Mouse (Mus musculus) layer of hippocampus, postnatal 36 days (tissue): ENCODE results near the gene Unc79. TPM values are rescaled to one million over a fixed set of nuclear protein-coding genes. Genes with fewer than 3 reads are reported as not detected.

Source experiments
- DNase-seq, 2 experiments: peaks; one replicate each; pipeline ENCODE4 v3.0.0; 2022
- microRNA-seq, 2 experiments: library from miRNA; unstranded; fragments of <30 nt; microRNA quantifications; one replicate each; pipeline ENCODE4 v1.2.0; 2021
- total RNA-seq, 2 experiments: library from RNA; stranded (reverse); gene quantifications; 2 replicates each; pipeline ENCODE4 v1.2.3; 2021

Gene Unc79
- total RNA-seq, 2 experiments from 2014 or later, result 53.0 to 57.7 TPM

- no peak for DNase-seq
Observed at GRCm38 (mm10) chr12:103209581-103209980, 260.9 kb downstream of the Unc79 start.

- peak in 1 of 2 experiments; percentile 44 for DNase-seq
Observed at GRCm38 (mm10) chr12:103211078-103211477, 262.4 kb downstream of the Unc79 start.

GRCm38 (mm10) chr12:103213591-103213990, 264.9 kb downstream of the Unc79 start:
- DNase-seq, result no peak

- DNase-seq, result no peak
Observed at GRCm38 (mm10) chr12:103214270-103214669, 265.6 kb downstream of the Unc79 start.

- DNase-seq, result no peak
Observed at GRCm38 (mm10) chr12:103214797-103215196, 266.1 kb downstream of the Unc79 start.

GRCm38 (mm10) chr12:103215877-103216610, 267.4 kb downstream of the Unc79 start:
- DNase-seq, result no peak

- no peak for DNase-seq
Observed at GRCm38 (mm10) chr12:103223671-103224070, 275.0 kb downstream of the Unc79 start.

- no peak for DNase-seq
Observed at GRCm38 (mm10) chr12:103226121-103226520, 277.5 kb downstream of the Unc79 start.

- no peak for DNase-seq
Observed at GRCm38 (mm10) chr12:103229058-103229457, 280.4 kb downstream of the Unc79 start.

Small RNA genes within 50 kb of the gene (microRNA-seq; reads per million reads assigned to microRNA genes)
- 0 reads per million in 2 experiments for gene Gm44324

Other genes starting within 250 kb of the Unc79 start
- gene Itpk1, start 243.9 kb upstream of the Unc79 start, total RNA-seq, result 10 to 100 TPM; 64.3 to 64.8 TPM
- 10 to 100 TPM; 26.1 to 26.5 TPM for gene Moap1, start 205.2 kb upstream of the Unc79 start, total RNA-seq
- gene Tmem251, start 205.1 kb upstream of the Unc79 start, total RNA-seq, result 1 to 10 TPM; 5.0 to 6.0 TPM
- gene Gm28051, start 191.1 kb upstream of the Unc79 start, total RNA-seq, result not detected
- 10 to 100 TPM; 13.2 to 14.4 TPM for gene Gon7, start 191.1 kb upstream of the Unc79 start, total RNA-seq
- gene Ubr7, start 190.9 kb upstream of the Unc79 start, total RNA-seq, result 10 to 100 TPM; 32.1 to 34.2 TPM
- 10 to 100 TPM; 15.0 to 16.9 TPM for gene Gm20604, start 190.2 kb upstream of the Unc79 start, total RNA-seq
- 10 to 100 TPM; 17.6 to 21.8 TPM for gene Btbd7, start 70.4 kb upstream of the Unc79 start, total RNA-seq
- not detected for gene Cox8c, start 49.5 kb upstream of the Unc79 start, total RNA-seq